Mouse (Mus musculus): Measurements from ENCODE around the gene Tph2.

GRCm38 (mm10) chr10:115035748-115036147 lies 149.1 kb downstream of the Tph2 start:
- TF ChIP-seq CTCF (IDR thresholded peaks at IDR 0.05; ENCODE audit: control insufficient read depth, insufficient read depth, insufficient replicate concordance, low read depth, low read length) (no peak), POLR2A (IDR thresholded peaks at IDR 0.05; ENCODE audit: control insufficient read depth, low read depth, low read length) (no peak)
